Mouse (Mus musculus) brain, embryonic 14.5 days (tissue): ENCODE results near the gene Celf2.

ENCODE experiments used
- CTCF ChIP-seq: fragments of 200-500 bp; IDR thresholded peaks from 2 replicates; pipeline ENCODE4 v1.5.1; 2012; ENCODE audit warnings: inconsistent platforms, mild to moderate bottlenecking, moderate library complexity, borderline replicate concordance; ENCODE audit not compliant: insufficient read depth, insufficient read length; ENCODE audit errors: extremely low read depth
- POLR2A ChIP-seq: fragments of 200-500 bp; IDR thresholded peaks from 2 replicates; pipeline ENCODE4 v1.6.1; 2012; ENCODE audit warnings: mild to moderate bottlenecking, inconsistent platforms, borderline replicate concordance; ENCODE audit not compliant: poor library complexity, insufficient read depth, insufficient read length, severe bottlenecking; ENCODE audit errors: extremely low read depth

GRCm38 (mm10) chr2:6795995-6796588 is 713.3 kb downstream of the Celf2 start:
- TF ChIP-seq POLR2A (no peak), CTCF (no peak)
